Mouse (Mus musculus) c-Kit-positive CD71-negative TER-119-negative erythroid progenitor cells, embryonic 14.5 days (primary cell): Measurements from ENCODE around the gene Nrxn3.

Source experiments
- DNase-seq: peaks from one replicate; pipeline ENCODE4 v3.0.0-alpha.2; 2013; ENCODE audit warnings: low read depth

Gene Nrxn3

DNA sequence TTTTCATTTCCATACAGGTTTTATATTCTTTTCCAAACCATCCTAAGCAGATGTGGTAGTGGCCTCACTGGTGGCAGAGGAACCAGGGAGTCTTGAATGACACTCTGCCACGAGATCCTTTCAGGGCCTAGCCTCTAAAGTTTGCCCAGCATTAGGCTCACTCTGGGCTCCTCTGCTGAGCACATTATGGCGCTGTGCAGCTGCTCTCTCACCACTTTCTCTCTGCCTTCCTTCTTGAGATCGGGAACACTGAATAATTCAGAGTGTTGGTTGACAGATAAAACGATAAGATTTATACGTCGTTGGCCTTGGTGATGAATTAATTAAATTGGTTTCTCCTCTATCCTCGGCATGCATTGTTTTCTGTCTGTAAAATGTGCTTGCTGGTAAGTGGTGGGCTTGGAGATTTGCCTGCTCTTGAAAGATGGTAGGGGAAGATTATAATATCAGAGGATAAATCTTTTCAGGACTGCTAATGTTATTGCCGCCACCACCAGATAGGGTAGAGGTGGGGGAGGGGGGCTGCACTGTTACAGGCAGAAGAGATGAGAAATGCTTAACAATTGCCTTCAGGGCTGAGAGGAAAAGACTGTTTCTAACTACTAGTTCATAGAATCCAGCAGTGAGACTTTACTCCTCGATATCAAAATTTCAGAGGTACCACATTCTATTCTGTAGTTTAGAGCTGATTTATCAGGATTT lies 1094.5 kb downstream of the Nrxn3 start:
- no peak for DNase-seq

DNA sequence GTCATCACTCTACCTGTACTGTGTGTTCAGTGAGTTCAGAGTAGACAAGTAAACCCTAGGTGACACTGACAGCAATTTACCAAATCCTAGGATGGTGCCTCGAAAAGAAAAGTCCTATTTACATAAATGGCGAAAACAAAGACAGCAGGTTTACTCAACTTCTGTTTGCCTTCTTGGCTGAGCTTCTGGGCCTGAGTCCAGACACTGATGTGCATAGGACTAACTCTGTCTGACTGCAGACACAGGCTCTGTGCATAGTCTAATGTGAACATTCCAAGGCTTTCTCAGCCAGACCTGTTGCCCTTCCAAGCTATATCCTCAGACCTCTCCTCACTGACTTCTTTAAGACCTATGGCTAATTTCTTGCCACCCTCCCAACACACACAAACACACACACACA lies 1095.5 kb downstream of the Nrxn3 start:
- DNase-seq = no peak

DNA sequence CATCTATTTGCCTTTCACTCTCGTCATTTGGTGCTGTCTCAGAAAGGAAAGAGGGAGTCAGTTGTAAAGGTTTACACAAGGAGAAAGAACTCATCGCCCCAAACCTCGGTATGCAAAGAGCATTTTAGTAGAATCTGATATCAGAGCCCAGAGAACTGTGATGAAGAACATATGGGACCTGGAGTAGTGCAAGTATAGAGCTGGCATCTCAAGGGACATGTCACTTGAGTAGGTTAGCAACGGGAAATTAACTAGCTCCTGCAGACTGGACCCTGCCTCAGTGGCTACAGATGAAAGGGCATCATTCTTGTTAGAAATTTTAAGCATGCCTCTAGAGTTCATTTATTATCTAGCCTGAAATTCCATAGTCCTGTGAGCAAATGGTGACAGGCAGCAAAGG lies 1099.5 kb downstream of the Nrxn3 start:
- DNase-seq = no peak

DNA sequence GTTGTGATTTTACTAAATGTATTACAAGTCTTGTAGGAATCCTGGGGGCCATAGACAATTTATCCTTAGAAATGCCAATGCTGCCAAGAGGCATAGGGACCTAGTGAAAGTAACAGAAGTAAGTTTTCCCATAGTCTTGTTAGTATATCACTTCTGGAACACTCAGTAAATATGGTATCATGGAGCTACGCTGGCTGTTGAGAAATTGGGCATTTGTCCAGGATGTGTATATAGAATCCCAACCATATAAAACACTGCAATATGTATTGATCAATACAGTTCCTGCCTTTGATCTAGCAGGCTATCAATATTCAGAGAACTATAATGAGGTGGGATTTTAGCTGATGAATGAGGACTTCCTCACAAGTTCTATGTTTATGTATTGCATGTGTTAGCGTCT lies 1107.3 kb downstream of the Nrxn3 start:
- no peak for DNase-seq

DNA sequence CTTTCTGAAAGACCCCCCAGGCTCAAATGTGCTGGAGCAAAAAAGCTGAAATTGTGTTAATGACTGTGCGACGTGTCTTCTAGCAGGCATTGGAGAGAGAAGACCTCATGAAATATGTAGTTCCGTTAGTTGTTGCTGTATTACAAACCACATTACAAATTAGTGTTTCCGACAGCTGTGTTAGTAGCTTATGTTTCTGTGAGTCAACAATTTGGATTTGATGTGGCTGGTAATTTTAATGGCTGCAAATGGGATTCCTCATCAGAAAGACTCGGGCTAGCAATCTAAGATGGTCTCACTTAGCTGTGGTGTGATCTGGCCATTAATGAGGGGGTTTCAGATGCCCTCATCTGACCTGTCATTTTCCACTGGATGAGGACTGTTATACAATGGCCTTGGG lies 1107.7 kb downstream of the Nrxn3 start:
- no peak for DNase-seq

DNA sequence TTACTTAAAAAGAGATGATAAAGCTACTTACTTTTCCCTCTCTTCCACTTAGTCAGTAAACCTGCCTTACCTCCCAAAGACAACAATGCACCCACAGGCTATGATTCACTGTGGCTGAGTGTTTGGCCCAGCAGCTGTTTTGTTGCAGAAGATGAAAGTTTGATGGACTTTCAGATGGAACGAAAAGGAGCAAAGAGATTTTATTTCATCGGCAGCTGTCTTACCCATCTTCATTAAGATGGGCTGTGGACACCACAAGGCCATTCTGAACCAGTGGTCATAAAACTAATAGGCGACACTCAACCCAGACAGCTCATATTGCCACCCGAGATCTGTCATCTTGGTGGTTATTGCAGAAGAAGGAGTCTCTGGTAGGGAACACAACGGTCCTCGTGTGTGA lies 1108.6 kb downstream of the Nrxn3 start:
- no peak for DNase-seq

DNA sequence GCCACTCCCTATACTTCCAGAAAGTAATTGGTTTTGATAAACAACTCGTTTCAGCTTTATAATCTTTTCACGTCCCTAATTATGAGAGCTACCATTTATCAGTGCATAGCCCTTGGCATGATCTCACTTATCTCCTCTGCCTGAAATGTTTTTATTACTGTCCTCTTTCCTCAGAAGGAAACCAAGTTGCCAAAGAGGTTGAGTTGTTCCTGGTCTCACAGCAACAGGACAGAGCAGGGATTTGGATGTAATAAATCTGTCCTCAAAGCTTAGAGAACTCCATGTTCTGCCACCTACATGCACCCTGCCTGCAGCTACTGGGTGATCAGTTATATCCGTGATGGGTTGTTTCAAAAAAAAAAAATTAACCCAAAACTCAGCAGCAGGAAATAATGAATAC lies 1113.6 kb downstream of the Nrxn3 start:
- no peak for DNase-seq

DNA sequence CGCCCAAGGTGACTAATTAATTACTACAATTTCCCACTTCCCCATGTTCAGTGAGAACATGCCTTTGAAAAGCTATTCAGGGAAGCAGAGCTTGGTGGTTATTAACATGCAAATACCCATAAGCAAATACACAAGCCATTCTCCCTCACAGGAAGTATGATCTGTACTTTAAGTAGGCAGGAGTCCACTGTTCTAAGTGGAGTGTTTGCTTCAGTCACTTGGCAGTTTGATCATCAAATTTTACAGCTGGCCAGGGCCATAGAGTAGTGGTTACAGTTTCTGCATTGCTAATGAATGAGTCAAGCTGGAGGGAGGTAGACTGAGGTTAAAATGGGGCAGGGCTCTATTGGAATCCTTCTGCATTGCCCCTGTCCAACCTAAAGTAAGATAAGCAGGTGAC lies 1120.2 kb downstream of the Nrxn3 start:
- no peak for DNase-seq

DNA sequence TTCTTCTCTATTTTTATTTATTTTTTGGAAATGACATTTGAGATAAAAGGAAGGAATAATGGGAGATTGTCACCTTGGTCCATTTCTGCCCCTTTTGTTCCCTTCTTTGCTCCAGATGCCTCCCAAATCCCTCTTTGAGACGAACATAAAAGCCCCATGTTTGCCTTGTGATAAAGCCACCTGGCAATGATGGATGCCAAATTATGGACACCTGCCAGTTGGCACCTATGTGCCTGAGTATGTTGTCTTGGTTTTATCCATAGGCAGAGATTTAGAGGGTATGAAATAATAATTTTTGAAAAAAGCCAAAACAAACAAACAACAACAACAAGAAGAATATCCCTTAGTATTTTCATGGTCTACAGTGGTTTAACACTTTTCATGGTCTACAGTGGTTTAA lies 1125.4 kb downstream of the Nrxn3 start:
- DNase-seq = no peak

DNA sequence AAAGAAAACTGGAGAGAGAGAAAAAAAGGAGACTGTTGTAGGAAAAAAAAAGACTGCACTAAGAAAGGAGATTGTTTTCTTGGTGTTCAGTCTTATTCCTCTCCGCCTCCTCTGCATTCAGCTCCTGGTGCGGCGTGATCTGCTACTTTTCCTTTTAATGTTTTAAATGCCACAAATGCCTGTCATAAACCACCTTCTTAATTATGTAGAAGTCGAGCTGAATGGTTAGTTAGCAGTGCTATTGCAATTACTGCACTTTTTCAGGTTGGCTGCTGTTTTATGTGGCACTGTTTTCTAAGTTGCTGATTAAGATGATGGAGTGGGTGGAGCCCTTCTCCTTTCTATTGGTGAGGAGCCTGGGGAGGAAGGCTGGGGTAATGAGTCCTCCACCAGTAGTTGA lies 1131.7 kb downstream of the Nrxn3 start:
- no peak for DNase-seq

DNA sequence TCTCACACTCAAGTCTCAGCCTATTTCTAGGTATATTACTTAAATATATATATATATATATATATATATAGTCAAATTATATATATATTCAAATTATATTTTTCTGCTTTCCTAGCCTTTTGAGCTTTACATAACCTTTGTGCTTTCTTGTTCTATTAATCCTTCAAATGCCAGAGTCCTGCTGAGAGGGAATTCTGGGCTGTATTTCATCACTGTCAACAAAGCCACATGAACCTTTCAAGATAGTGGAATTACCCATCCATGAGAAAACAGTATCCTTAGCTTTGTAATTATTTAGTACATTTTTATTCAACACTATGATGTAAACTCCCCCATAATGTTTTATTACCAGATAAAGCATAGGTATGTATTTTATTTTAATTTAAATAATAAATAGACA lies 1144.4 kb downstream of the Nrxn3 start:
- no peak for DNase-seq

DNA sequence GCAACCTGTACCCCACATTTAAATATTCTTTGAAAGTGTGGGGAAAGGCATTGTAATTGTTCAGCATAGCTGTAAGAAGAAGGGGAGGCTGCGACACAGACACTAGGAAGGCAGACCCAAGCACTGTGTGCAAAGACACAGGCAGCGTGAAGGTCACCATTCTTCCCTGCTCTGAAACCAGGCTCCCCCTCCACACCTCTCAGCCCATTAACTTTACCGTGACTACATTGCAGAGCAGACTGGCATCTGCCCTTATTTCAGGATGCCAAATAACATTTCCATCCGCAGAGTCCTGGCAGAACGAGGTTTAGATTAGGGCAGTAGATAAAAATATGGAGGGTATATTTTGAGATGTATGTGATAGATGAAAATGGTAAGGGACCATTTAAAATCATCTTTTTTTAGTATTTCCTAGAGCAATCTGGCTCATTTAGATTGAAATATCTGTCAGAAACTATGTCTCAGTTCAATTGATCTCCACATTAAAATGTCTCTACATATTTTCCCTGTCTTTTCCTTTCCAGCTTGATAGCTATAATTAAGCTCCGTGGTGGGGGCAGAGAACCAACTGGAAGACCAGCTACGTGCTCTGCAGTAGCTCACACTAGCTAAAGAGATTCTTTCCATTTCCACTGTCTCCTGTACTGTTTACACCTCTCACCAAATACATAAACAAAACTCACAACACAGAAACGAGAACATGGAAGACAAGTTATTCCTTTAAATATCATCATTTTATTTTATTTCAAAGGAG lies 1160.1 kb downstream of the Nrxn3 start:
- DNase-seq = no peak

DNA sequence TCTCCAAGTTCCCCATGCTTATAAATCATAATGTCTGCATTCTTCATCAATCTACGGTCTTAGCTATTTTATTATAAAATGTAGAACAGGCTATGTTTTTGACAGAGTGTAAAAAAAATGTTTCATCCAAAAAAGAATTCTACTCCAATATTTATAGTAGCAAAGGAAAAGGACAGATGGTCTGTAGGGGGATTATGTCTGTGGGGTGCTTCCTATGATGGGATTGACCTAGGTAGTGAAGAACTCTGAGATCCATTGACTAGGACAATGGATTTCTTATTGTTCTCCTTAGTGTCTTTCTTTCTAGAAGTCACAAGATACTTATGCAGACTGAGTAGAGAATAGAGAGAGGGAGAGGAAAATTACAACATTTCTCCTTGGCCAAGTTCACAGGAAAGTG lies 1161.9 kb downstream of the Nrxn3 start:
- DNase-seq = no peak

DNA sequence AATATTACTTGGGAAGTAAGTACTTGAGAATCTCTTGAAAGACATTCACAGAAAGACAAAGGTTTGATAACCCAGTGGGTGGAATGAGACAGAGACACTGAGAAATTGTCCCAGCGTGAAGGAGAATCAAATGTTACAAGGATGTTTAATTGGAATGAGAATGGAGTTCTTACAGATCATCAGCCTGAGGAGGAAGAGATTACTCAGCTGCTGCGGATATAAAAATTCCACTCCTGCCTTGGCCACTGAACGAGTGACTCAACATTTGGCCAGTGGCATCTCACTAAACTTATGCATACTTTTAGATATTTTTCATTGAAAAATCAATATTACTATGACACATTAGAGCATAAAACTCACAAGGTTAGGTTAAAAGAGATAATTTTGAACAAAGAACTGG lies 1166.0 kb downstream of the Nrxn3 start:
- DNase-seq = no peak

DNA sequence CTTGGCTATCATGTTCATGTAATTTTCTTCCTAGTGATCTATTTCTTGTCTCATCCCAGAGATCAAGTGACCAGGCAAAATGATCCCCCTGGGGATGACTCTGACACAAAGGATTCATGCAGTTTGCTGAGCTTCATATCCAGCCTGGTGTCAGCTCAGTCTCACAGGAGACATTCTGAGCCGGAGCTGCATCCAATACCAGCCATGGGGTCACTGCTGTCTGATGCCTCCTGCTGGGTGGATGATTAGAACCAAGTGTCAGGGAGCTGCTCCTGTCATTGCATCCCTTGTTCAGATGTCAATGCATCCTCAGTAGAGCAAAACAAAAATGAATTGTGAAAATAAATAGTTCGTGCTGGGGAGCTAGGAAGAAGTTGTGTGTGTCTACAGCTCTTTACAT lies 1174.2 kb downstream of the Nrxn3 start:
- no peak for DNase-seq

DNA sequence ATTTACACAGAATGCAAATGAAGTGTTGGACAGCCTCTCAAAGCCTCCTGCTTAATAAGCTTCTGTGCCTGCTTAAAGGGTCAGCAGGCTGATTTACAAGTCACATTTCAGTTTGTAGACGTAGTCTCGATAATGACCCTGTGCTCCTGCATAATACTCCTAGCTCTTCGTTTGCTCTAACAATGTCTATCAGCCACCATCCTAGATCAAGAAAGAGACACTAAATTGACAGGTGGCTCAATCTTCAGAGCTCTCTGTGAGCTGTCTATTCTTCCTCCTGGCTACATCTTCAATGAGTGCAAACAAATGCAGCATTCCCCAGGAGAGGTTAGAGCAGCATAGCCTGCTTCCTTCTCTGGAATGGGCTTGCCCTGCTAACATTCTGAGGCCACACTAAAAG lies 1186.9 kb downstream of the Nrxn3 start:
- no peak for DNase-seq

DNA sequence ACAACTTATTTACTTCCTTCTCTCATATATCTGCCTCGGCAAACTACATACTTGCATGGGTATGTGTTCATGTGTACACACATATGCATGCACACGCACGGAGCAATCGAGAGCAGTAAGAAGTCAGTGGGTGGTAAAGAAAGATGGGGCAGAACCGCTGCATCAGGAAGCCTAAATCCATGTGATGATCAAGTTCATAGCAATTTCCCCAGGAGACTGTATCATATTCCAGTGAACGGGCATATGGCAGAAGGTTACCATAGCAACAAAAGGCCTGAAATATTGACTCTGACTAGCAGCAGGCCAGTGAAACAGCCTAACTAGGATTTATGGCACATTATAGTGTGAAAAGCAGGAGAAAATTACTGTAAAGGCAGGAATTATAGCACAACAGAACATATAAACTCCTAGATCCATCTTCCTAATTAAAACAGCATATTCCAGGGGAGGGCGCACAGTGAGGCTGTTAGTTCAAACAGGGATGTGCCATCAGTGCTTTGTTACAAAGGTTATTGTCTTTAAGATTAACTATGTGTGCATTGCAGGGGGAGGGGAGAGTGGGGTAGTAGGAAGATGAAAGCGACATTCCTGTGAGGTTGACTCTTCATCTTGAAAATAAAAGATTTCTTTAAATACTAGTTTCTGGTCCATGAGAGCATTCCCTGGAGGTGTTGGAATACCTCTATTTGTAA lies 1195.6 kb downstream of the Nrxn3 start:
- no peak for DNase-seq

DNA sequence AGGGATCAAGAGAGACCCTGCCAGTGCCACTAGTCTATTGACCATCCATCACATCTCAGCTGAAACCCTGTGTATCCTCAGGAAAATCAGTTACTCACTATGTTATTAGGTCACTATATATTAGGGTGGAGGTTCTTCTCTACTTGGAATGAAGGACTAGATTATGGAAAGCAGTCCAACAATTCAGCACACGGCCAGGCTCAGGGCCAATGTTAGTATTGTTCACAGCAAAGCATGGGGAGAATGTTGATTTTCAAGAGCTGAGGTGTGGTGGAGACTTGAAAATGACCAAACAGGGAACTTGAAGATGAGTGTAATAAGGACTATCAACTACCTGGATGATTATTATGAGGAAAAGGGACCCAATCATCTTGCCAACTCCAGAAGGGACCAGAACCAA lies 1209.7 kb downstream of the Nrxn3 start:
- no peak for DNase-seq

DNA sequence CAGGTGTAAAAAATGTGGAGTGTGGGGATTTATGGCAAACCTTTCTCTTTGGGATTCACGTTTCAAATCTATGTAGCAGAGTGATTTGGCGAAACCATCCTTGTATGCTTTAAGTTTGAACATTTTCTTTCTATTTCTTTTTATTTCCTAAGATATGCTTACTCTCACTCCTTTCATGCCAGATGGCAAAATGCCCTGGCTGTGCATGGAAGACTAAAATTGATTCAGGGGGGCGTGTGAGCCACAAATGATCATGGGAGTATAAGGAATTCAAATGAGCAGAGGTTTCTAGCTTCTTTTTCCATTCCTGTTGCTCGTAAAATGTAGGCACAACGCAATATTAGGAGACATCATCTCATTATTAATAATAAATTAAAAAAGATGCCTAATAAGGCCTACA lies 1211.0 kb downstream of the Nrxn3 start:
- DNase-seq = no peak

DNA sequence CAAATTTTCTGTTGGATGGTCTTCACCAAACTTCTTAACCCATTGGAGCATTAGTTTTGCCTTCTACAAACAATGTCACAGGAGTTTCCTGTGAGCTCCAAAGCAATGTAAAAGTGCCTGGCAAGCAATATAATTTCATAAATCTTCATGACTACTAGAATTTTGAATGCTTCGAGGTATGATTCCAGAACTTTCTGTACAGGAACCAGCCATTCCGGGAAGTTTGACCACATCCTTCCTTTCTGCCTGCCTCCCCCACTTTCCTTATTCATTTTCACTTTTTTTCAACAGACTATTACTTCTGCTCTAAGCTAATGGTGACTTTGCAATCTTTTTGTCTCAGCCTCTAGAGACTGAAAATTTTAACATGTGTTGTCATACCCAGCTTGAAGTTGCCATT lies 1218.1 kb downstream of the Nrxn3 start:
- DNase-seq = no peak

DNA sequence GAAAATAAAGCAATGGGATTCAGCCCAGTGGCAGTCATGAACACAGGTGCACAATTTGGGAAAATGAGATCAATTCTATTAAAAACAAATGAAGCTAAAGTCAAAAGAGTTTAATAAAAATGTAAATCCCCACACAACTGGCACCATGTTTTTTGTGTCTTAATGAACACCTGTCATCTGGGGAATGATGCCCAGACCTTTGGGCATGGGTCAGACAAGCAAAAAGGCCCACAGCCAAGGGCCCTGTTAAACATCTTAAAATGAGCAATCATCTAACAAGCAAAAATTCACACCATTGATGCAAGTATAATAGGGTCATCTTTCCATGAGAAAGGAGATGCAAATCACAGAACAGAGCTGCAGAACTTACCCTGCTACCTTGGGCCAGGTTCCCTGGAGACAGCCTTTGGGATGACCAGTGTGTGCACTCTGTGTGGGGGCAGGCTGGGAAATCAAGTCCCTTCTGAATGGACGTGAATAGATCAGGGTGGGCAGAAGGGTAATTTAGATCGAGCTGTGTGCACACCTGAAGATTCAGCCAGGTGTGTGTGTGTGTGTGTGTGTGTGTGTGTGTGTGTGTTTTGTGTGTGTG lies 1223.3 kb downstream of the Nrxn3 start:
- no peak for DNase-seq

DNA sequence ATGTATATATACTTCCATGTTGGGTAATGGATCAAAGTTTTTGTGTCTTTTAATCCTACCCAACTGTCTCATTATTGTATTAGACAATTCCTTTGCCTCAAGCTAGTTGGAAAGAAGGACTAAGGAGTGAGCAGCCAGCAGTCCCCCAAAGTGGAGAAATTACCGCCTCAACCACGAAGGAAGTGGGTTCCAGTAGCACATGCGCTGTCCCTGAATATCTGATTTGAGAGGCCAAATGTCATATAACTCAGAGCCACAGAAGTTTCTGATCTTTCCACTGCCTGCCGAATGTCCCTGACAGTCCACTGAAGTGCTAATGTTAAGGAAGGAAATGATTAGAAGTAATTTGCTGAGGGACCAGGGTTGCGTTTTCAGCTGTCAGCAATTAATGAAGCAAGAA lies 1223.8 kb downstream of the Nrxn3 start:
- DNase-seq = no peak

DNA sequence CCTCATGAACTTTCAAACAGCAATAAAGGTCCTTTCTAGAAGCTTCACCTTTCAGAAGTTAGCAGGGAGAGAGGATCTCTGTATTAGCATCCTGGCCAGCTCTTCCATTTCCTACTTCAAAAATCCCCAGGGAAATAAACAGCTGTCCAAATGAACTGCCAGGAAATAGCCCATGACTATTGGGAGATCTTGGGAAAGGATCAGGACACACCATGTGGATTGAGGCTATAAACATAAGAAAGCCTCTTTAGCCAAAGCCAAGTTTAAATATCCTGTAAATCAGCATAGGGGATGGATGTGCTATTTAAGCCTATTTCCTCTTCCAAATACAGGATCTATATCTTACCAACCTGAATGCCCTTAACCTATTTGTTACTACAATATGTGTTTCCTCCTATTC lies 1230.6 kb downstream of the Nrxn3 start:
- DNase-seq = no peak
